Mouse (Mus musculus) thymus, adult 2 months (tissue): Measurements from ENCODE around the gene Xrcc3.

Source experiments
- CTCF ChIP-seq: fragments of 200-500 bp; IDR thresholded peaks from 2 replicates; pipeline ENCODE4 v1.5.1; 2012; ENCODE audit warnings: mild to moderate bottlenecking, control low read depth, low read length, moderate library complexity, borderline replicate concordance; ENCODE audit not compliant: control insufficient read depth, poor library complexity, insufficient read depth; ENCODE audit errors: extremely low read depth
- POLR2A ChIP-seq: fragments of 200-500 bp; IDR thresholded peaks from 2 replicates; pipeline ENCODE4 v1.6.1; 2012; ENCODE audit warnings: mild to moderate bottlenecking, low read length, control low read depth, moderate library complexity; ENCODE audit not compliant: control insufficient read depth, poor library complexity, insufficient read depth; ENCODE audit errors: extremely low read depth

DNA sequence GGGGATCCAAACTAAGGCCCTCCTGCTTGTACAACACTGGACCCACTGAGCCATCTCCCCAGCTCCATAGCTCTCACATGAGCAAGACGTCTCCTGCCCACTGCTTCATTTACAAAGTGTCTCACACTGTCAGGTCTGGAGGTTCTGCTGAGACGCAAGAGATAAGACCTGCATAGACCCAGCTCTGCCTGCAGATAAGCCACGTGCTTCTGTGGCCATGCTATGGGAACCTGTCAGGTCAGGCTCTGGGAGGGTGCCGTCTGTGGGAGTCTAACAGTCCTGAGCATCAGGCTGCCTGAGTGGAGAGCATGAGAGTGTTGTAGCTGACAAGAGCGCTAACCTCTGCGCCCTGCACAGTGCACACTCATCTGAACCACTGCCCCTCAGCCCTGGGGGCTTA is 26.7 kb downstream of the Xrcc3 start:
- no peak for TF ChIP-seq CTCF
- TF ChIP-seq POLR2A: no peak
